In genomic region chr19:6527839-6528531, GRCm38 (mm10) we compare ENCODE assay signal across 16 mouse cellular contexts. TPM values are rescaled to one million over a fixed set of nuclear protein-coding genes. Genes with fewer than 3 reads are reported as not detected.
A peak's percentile ranks its signal among the peaks of the same experiment; 100 is the strongest.
DNase-seq lines count a peak whose midpoint lies in the region; ATAC-seq and TF ChIP-seq lines count a peak whose summit lies in the region.
"Had no signal": no experiment of that assay in that cellular context is flagged by ENCODE, and none has a peak within 500 bp of the region (broad histone marks: within the 10 kb centered on the region; RNA-seq: fewer than 3 reads in every experiment).

No protein-coding gene starts in this region.

- no peak for DNase-seq in heart, adult 8-10 months (ENCODE audit: low spot score)
- DNase-seq in left cerebral cortex, adult 2 months (ENCODE audit: extremely low spot score in 1 of 2, low spot score in 2 of 2), result no peak
- DNase-seq in left cerebral cortex, adult 8-10 months (ENCODE audit: low spot score in 2 of 2), result no peak
- peak; percentile 93 to 94 for DNase-seq in cerebellum, adult 18-20 months
- no peak for DNase-seq in embryonic facial prominence, embryonic 10.5 days (ENCODE audit: low spot score)
- no peak for DNase-seq in frontal cortex, postnatal 10 days (ENCODE audit: low spot score in 2 of 2)
- no peak for DNase-seq in layer of hippocampus, adult 8-10 months (ENCODE audit: low spot score in 2 of 2)
- DNase-seq: gastrocnemius, postnatal 25 days; lung, adult 2 months had no signal

- H3K4me3 ChIP-seq in heart, embryonic 12.5 days, result no peak overlapping the region
- H3K4me3 ChIP-seq in left cerebral cortex, adult 2 months, result no peak overlapping the region
- H3K4me3 ChIP-seq in embryonic facial prominence, embryonic 10.5 days, result peak overlapping the region; percentile 17; the same call in 1 of the 2 replicates
- H3K4me3 ChIP-seq: erythroblast, embryonic 14.5 days; limb, embryonic 15.5 days; myocyte had no signal

- peaks cover 52% of the 10 kb centered on the region for H3K27me3 ChIP-seq in heart, embryonic 12.5 days (replicated peaks)
- H3K27me3 ChIP-seq in embryonic facial prominence, embryonic 10.5 days (replicated peaks; ENCODE audit: low read depth, poor library complexity, severe bottlenecking), result peaks cover 35% of the 10 kb centered on the region

- H3K9ac ChIP-seq in heart, embryonic 12.5 days, result no peak overlapping the region
- H3K9ac ChIP-seq: limb, embryonic 15.5 days had no signal

- no peak overlapping the region for H3K27ac ChIP-seq in heart, embryonic 12.5 days (ENCODE audit: poor library complexity, severe bottlenecking)
- H3K27ac ChIP-seq in left cerebral cortex, adult 2 months, result peak overlapping the region; percentile 53
- no peak overlapping the region for H3K27ac ChIP-seq in embryonic facial prominence, embryonic 10.5 days (replicated peaks)
- H3K27ac ChIP-seq: limb, embryonic 15.5 days had no signal

- no peak for TF ChIP-seq CTCF in left cerebral cortex, adult 2 months (IDR thresholded peaks at IDR 0.05)

- H3K4me1 ChIP-seq in heart, embryonic 12.5 days (replicated peaks), result peaks cover 29% of the 10 kb centered on the region
- H3K4me1 ChIP-seq in embryonic facial prominence, embryonic 10.5 days, result peaks cover 49% of the 10 kb centered on the region

- intact Hi-C loops in left cerebral cortex, adult 2 months (cut with DNase I), result no loop called here

- ATAC-seq in heart, embryonic 12.5 days (ENCODE audit: insufficient number of reproducible peaks, low FRiP score), result peak; percentile 16; the same call in 1 of the 2 replicates

- no peak overlapping the region for H3K4me2 ChIP-seq in heart, embryonic 12.5 days
- H3K4me2 ChIP-seq: limb, embryonic 15.5 days had no signal

- WGBS in heart, embryonic 12.5 days, result 75% methylated on average over 17 of the region's 17 CpGs
- WGBS in embryonic facial prominence, embryonic 10.5 days, result 80% methylated on average over 17 of the region's 17 CpGs

- no peaks in the 10 kb centered on the region for H3K9me3 ChIP-seq in heart, embryonic 12.5 days (replicated peaks)
- no peaks in the 10 kb centered on the region for H3K9me3 ChIP-seq in embryonic facial prominence, embryonic 10.5 days
- H3K9me3 ChIP-seq: limb, embryonic 15.5 days had no signal

- H3K36me3 ChIP-seq in heart, embryonic 12.5 days, result no peaks in the 10 kb centered on the region
- H3K36me3 ChIP-seq in embryonic facial prominence, embryonic 10.5 days (replicated peaks), result no peaks in the 10 kb centered on the region
- H3K36me3 ChIP-seq: limb, embryonic 15.5 days had no signal

RNA-seq across cellular contexts. Expression of gene Slc22a12, which starts 14.8 kb away (rescaled TPM):
- polyA plus RNA-seq in heart, embryonic 12.5 days (2016; fragmentation: Nextera tagmentation; extraction: Ambion mirVana), result not detected in 2 replicates
- total RNA-seq in heart, adult 8-10 months (2022), result under 1 TPM in 1 of 4 experiments, not detected in 3; 0.28 TPM
- total RNA-seq in left cerebral cortex, adult 2 months (2021), result under 1 TPM in 1 of 2 experiments, not detected in 1; 0.68 TPM
- under 1 TPM; 0.63 to 0.94 (median 0.69) TPM for total RNA-seq in left cerebral cortex, adult 8-10 months (2022)
- not detected in 2 replicates for polyA plus RNA-seq in embryonic facial prominence, embryonic 10.5 days (2016; fragmentation: Nextera tagmentation; extraction: Ambion mirVana)
- 1 to 10 TPM in 2 of 4 experiments, under 1 TPM in 2; 0.50 to 1.3 (median 0.96) TPM for total RNA-seq in layer of hippocampus, adult 8-10 months (2022)
- total RNA-seq: gastrocnemius, postnatal 25 days had no signal
- polyA plus RNA-seq: brain, embryonic 14.5 days; erythroblast, embryonic 14.5 days; heart, embryonic 14.5 days; limb, embryonic 15.5 days; myocyte; urinary bladder, adult 2 months had no signal

Comparison
In these comparisons a context has a peak if more than half of its experiments do, and no peak if none do; other contexts are left out.
1. DNase-seq: peak in cerebellum, adult 18-20 months (2 of 2); none in heart, adult 8-10 months (single experiment), left cerebral cortex, adult 2 months (0 of 2), left cerebral cortex, adult 8-10 months (0 of 2), embryonic facial prominence, embryonic 10.5 days (single experiment), frontal cortex, postnatal 10 days (0 of 2) and layer of hippocampus, adult 8-10 months (0 of 2).